Mouse (Mus musculus) cerebellum, adult 2 months (tissue): Measurements from ENCODE around the gene Igsf11. TPM values are rescaled to one million over a fixed set of nuclear protein-coding genes. Genes with fewer than 3 reads are reported as not detected.

Experiments
- DNase-seq, 2 experiments: peaks; one replicate each; pipeline ENCODE4 v3.0.0; 2021
- H3K27ac ChIP-seq: fragments of 200-500 bp; 2 replicates; pipeline ENCODE4 v1.5.1; 2012; ENCODE audit warnings: low read length, control low read depth, inconsistent platforms; ENCODE audit not compliant: insufficient read depth
- H3K27me3 ChIP-seq: fragments of 200-500 bp; 2 replicates; pipeline ENCODE4 v1.6.1; 2012; ENCODE audit warnings: inconsistent platforms, mild to moderate bottlenecking, low read length, moderate library complexity; ENCODE audit not compliant: control insufficient read depth, insufficient read depth
- H3K4me1 ChIP-seq: fragments of 200-500 bp; 2 replicates; pipeline ENCODE4 v1.6.1; 2011; ENCODE audit warnings: low read length; ENCODE audit not compliant: control insufficient read depth, insufficient read depth
- H3K4me3 ChIP-seq: fragments of 200-500 bp; replicated peaks from 2 replicates; pipeline ENCODE3; 2011; ENCODE audit warnings: mild to moderate bottlenecking, low read depth, low read length, control low read depth; ENCODE audit not compliant: insufficient read depth
- CTCF ChIP-seq: fragments of 200-500 bp; IDR thresholded peaks from 2 replicates; pipeline ENCODE4 v1.5.1; 2011; ENCODE audit warnings: low read depth, mild to moderate bottlenecking, control low read depth, low read length, moderate library complexity, borderline replicate concordance; ENCODE audit not compliant: insufficient read depth
- POLR2A ChIP-seq: fragments of 200-500 bp; IDR thresholded peaks from 2 replicates; pipeline ENCODE4 v1.6.1; 2011; ENCODE audit warnings: low read length, control low read depth, borderline replicate concordance; ENCODE audit not compliant: insufficient read depth
- WGBS: fragments of 180-500 bp; shearing (Covaris S2); methylation state at CpG from one replicate; pipeline ENCODE4 v1.1.7; 2018; 5-methylcytosine and 5-hydroxymethylcytosine counted together
- polyA plus RNA-seq: library from polyadenylated mRNA; depleted of rRNA; stranded (reverse); fragments of >200 nt; gene quantifications from 2 replicates; pipeline ENCODE4 v1.2.3, GENCODE M21; 2012

Igsf11 gene
- polyA plus RNA-seq, 1 experiment: 20.1 TPM

DNA sequence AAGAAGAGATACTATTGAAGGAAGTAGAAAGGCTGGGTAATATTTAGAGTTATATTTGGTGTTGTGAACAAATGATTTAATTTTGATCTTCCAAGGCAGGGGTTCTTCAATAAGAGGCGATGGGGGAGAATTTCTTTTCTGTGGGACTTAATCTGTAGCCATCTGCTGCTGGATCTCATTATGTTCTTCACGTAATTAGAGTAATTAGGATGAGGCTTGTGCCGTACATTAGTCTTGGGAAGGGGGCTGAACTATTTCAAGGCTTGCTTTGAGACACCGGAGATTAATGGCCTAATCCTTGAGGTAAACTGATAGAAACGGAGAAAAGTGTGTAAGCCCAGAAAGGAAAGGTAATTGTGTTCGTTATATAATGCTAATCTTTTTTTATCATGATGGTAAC lies 61.4 kb downstream of the Igsf11 start:
- TF ChIP-seq POLR2A (no peak), CTCF (no peak)
- Histone ChIP-seq H3K4me1 (peaks cover 13% of the 10 kb centered on the region), H3K4me3 (no peak overlapping the region), H3K27ac (no peak overlapping the region), H3K27me3 (no peaks in the 10 kb centered on the region)
- no peak for DNase-seq
- WGBS: 75% methylated on average over 6 of the region's 6 CpGs

DNA sequence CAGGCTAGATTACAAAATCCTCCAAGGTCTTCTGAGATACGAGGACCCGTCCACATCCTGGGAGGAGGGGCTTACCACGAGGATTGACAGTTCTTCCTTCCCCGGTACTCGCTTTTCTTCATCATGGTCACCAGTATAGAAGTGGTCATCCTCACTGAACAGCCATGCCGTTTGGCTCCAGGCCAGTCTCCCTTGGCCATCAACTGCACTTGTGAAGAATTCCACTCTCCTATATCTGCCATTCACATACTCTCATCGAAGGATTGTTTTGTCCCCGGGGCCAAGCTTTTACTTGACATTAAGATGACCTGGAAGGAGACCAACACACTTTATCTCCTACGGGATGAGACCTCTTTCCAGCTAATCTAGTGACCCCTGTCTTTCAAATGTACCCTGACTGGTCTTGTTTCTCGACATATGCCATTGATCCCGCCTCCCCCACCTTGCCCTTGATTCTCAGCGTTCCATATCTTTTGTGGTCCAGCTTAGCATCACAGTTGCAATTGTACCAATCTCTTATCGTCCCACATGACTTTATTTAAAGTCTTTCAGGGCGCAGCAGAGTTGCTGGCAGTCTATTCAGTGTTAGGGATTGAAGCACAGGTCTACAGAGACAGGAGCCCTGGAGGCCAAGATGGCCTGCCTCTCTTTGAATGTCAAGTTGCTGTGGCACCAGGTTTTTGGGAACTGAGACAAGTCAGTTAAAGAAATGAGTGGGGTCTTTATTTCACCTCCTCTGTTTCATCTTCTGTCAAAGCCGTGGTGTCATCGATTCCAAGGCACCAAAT lies 62.2 kb downstream of the Igsf11 start:
- H3K4me1 ChIP-seq: peaks cover 13% of the 10 kb centered on the region
- no peak for TF ChIP-seq POLR2A
- H3K4me3 ChIP-seq: no peak overlapping the region
- H3K27ac ChIP-seq: no peak overlapping the region
- H3K27me3 ChIP-seq: no peaks in the 10 kb centered on the region
- 62% methylated on average over 16 of the region's 16 CpGs for WGBS
- no peak for DNase-seq

GRCm38 (mm10) chr16:38955296-38955695 lies 62.8 kb downstream of the Igsf11 start:
- Histone ChIP-seq H3K4me1 (peaks cover 13% of the 10 kb centered on the region), H3K27me3 (no peaks in the 10 kb centered on the region), H3K4me3 (no peak overlapping the region), H3K27ac (no peak overlapping the region)
- WGBS: 6% methylated on average over 5 of the region's 5 CpGs
- TF ChIP-seq CTCF (no peak), POLR2A (no peak)
- peak; percentile 52 to 79 for DNase-seq

DNA sequence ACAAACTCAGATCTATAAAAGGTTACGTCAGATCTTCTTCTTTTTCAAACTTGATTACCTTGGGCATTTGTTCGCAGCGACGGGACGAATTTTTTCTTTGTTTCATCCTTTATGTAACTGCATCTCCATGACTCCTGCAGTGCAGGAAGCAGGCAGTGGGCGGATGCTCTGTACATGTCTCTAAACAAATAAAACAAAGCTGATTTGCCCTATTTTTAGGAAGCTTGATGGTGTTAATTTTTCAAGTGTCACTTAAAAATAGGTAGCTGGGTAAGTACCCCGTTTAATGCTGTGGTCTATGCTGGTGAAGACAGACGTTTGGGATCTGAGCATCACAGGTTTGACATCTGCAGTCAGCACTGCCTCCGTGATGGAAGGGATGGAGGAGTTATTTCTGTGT lies 66.3 kb downstream of the Igsf11 start:
- Histone ChIP-seq H3K27me3 (no peaks in the 10 kb centered on the region), H3K4me1 (peaks cover 13% of the 10 kb centered on the region), H3K4me3 (no peak overlapping the region), H3K27ac (no peak overlapping the region)
- TF ChIP-seq CTCF (no peak), POLR2A (no peak)
- no peak for DNase-seq
- WGBS: 69% methylated on average over 9 of the region's 9 CpGs

DNA sequence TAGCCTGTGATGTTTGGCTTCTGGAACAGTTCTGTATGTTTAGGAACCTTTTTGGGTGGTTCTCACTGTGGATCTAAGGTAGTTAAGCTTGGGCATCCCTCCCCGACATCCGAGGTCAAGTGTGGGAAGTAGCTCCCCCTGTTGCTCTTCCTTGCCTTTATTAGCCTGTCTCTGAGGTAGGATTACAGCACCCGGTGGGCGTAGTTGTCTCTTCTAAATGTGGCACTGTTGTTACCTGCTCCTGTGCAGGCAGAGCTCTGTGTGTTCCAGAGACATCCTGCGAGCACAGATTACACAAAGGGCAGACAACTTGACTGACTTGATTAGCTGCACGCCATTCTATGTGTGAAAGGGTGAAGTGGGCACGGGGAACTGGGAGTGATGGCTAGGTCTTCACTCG lies 68.1 kb downstream of the Igsf11 start:
- H3K27me3 ChIP-seq: no peaks in the 10 kb centered on the region
- H3K4me3 ChIP-seq: no peak overlapping the region
- WGBS: 88% methylated on average over 8 of the region's 8 CpGs
- peaks cover 5% of the 10 kb centered on the region; the same call in 1 of the 2 replicates for H3K4me1 ChIP-seq
- H3K27ac ChIP-seq: no peak overlapping the region
- no peak for DNase-seq
- no peak for TF ChIP-seq POLR2A
- TF ChIP-seq CTCF: no peak

DNA sequence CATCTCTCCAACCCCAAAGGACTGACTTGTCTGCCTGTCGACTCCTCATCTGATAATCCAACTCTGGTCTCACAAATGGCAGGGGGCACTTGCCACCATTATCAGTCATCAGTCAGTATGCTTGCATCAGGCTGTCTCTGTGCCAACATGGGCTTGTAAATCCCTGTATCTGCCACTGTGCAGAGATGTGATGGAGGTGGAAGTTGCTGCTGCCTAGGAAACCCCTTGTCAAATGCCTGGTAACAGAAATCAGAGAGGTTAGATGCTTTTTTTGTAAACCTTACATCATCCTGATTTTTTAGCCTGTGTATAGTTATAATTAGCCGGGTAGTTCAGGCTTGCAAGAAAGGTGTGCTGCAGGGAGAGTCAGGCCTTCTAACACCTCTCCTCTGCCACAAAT lies 69.4 kb downstream of the Igsf11 start:
- 86% methylated on average over 2 of the region's 2 CpGs for WGBS
- TF ChIP-seq POLR2A: no peak
- no peak for TF ChIP-seq CTCF
- H3K27ac ChIP-seq: no peak overlapping the region

GRCm38 (mm10) chr16:38962695-38963094 lies 70.2 kb downstream of the Igsf11 start:
- no peak for TF ChIP-seq POLR2A
- no peak for TF ChIP-seq CTCF
- H3K4me3 ChIP-seq: no peak overlapping the region
- H3K27ac ChIP-seq: no peak overlapping the region
- no peaks in the 10 kb centered on the region; the same call in 1 of the 2 replicates for H3K4me1 ChIP-seq
- WGBS: 81% methylated on average over 9 of the region's 9 CpGs
- H3K27me3 ChIP-seq: no peaks in the 10 kb centered on the region
- no peak for DNase-seq

More for the DNA sequence above, 69.4 kb downstream of the Igsf11 start:
- H3K4me3 ChIP-seq: no peak overlapping the region
- DNase-seq: no peak
- no peaks in the 10 kb centered on the region for H3K27me3 ChIP-seq
- H3K4me1 ChIP-seq: no peaks in the 10 kb centered on the region; the same call in 1 of the 2 replicates

- no peak for TF ChIP-seq CTCF
- no peak for TF ChIP-seq POLR2A
- no peak overlapping the region for H3K4me3 ChIP-seq
- no peak for DNase-seq
- no peak overlapping the region for H3K27ac ChIP-seq
- no peaks in the 10 kb centered on the region for H3K27me3 ChIP-seq
- 92% methylated on average over 10 of the region's 10 CpGs for WGBS
- no peaks in the 10 kb centered on the region; the same call in 1 of the 2 replicates for H3K4me1 ChIP-seq
Observed at GRCm38 (mm10) chr16:38967026-38967425, 74.6 kb downstream of the Igsf11 start.

DNA sequence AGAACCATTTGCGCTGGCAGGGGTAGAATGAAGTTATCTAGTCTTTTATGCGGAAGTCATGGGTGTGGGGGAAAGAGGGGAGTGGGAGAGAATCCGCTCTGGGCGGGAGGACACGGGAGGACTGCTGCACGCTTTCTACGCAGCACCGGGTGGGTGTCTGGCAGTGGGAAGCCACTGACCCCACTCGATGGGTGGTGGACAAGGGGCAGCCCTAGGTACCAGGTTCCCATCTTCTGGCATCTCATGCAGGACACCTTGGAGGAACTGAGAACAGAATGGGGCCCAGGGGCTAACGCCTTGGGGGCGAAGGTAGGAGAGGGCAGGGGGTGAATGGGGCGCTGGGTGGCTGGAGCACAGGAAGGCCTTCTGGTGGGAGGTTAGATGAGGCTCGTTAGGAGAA lies 83.7 kb downstream of the Igsf11 start:
- Histone ChIP-seq H3K27me3 (no peaks in the 10 kb centered on the region), H3K27ac (no peak overlapping the region), H3K4me1 (no peaks in the 10 kb centered on the region), H3K4me3 (no peak overlapping the region)
- no peak for DNase-seq
- TF ChIP-seq CTCF: no peak
- TF ChIP-seq POLR2A: no peak
- WGBS: 84% methylated on average over 13 of the region's 13 CpGs
